Mouse (Mus musculus): ENCODE measurements around the gene Nphp4.

DNA sequence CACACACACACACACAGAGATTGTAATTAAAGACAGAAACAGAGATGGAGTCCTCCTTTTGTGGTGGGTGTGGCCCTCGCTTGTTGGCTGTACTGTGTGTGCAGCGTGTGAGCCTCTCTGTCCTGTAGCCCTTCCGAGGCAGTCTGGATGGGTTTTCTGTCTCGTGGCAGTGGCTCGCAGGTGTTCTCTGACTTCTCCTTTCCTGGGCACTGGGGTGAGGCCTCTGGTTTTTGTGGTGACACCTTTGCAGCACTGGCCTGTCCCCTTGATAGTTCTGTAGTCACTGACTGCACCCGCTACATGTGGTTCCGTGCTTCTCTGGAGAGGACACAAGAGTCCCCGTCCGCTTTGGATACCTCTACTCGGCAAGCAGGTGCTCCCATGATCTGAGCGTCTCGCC lies 63.2 kb downstream of the Nphp4 start:
- TF ChIP-seq MAFK (IDR thresholded peaks at IDR 0.05; ENCODE audit: insufficient read depth, low read depth, low read length) (no peak), HCFC1 (IDR thresholded peaks at IDR 0.05; ENCODE audit: borderline replicate concordance, insufficient read depth, low read length) (no peak), ZNF384 (IDR thresholded peaks at IDR 0.05; ENCODE audit: low read depth, low read length) (no peak)
